Mouse (Mus musculus) MEL (cell line): ENCODE data around the gene Atp6v0a4. TPM values are rescaled to one million over a fixed set of nuclear protein-coding genes. Genes with fewer than 3 reads are reported as not detected.
A peak's percentile ranks its signal among the peaks of the same experiment; 100 is the strongest.

ENCODE experiments used
- DNase-seq: peaks from one replicate; pipeline ENCODE4 v3.0.0; 2011; ENCODE audit warnings: low read depth, low spot score
- H3K27ac ChIP-seq: 2 replicates; pipeline ENCODE4 v1.5.1; 2012; ENCODE audit warnings: low read depth, mild to moderate bottlenecking, control low read depth, low read length, moderate library complexity; ENCODE audit not compliant: control insufficient read depth
- H3K27me3 ChIP-seq, 2 experiments: fragments of 150-350 bp in 1 of 2; sonication (generic) in 1 of 2; 2 replicates each; pipeline ENCODE4 v1.6.1; 2012; ENCODE audit warnings: low read length in 2 of 2, mild to moderate bottlenecking in 2 of 2, improper control_type of control experiment in 1 of 2, moderate library complexity in 1 of 2; ENCODE audit not compliant: insufficient read depth in 2 of 2, control insufficient read depth in 1 of 2
- H3K36me3 ChIP-seq, 2 experiments: 2 replicates each; pipeline ENCODE4 v1.6.1; 2012 to 2014; ENCODE audit warnings: low read length in 2 of 2, improper control_type of control experiment in 1 of 2, inconsistent platforms in 1 of 2, mild to moderate bottlenecking in 1 of 2; ENCODE audit not compliant: insufficient read depth in 2 of 2, control insufficient read depth in 1 of 2
- H3K4me1 ChIP-seq, 2 experiments: fragments of 150-350 bp in 1 of 2; sonication (generic) in 1 of 2; 2 replicates each; pipeline ENCODE4 v1.6.1; 2012; ENCODE audit warnings: low read length in 2 of 2, improper control_type of control experiment in 1 of 2, mild to moderate bottlenecking in 1 of 2; ENCODE audit not compliant: insufficient read depth in 2 of 2, control insufficient read depth in 1 of 2
- H3K4me3 ChIP-seq, 2 experiments: fragments of 150-350 bp in 1 of 2; sonication (generic) in 1 of 2; 2 replicates each; pipeline ENCODE4 v1.5.1; 2012; ENCODE audit warnings: low read depth in 2 of 2, low read length in 2 of 2, mild to moderate bottlenecking in 2 of 2, moderate library complexity in 2 of 2, control low read depth in 1 of 2, improper control_type of control experiment in 1 of 2; ENCODE audit not compliant: control insufficient read depth in 1 of 2, insufficient read depth in 1 of 2
- H3K79me2 ChIP-seq: 2 replicates; pipeline ENCODE4 v1.6.1; 2012; ENCODE audit warnings: mild to moderate bottlenecking, low read length, moderate library complexity; ENCODE audit not compliant: control insufficient read depth, poor library complexity, insufficient read depth
- H3K9ac ChIP-seq: 2 replicates; pipeline ENCODE4 v1.6.1; 2012; ENCODE audit warnings: low read depth, mild to moderate bottlenecking, control low read depth, low read length, moderate library complexity; ENCODE audit not compliant: control insufficient read depth, poor library complexity, severe bottlenecking
- H3K9me3 ChIP-seq: fragments of 150-350 bp; sonication (generic); replicated peaks from 2 replicates; pipeline ENCODE4 v1.6.1; 2012; ENCODE audit warnings: mild to moderate bottlenecking, low read length, improper control_type of control experiment, moderate library complexity; ENCODE audit not compliant: insufficient read depth
- CHD1 ChIP-seq: IDR thresholded peaks from 2 replicates; pipeline ENCODE4 v1.6.1; 2012; ENCODE audit warnings: low read depth, mild to moderate bottlenecking, inconsistent platforms, low read length, improper control_type of control experiment
- CHD2 ChIP-seq: IDR thresholded peaks from 2 replicates; pipeline ENCODE4 v1.6.1; 2011; ENCODE audit warnings: low read length, improper control_type of control experiment
- EP300 ChIP-seq, 2 experiments: IDR thresholded peaks; 2 replicates each; pipeline ENCODE4 v1.6.1; 2011; ENCODE audit warnings: improper control_type of control experiment in 2 of 2, low read length in 2 of 2, low read depth in 1 of 2, mild to moderate bottlenecking in 1 of 2
- ETS1 ChIP-seq: IDR thresholded peaks from 2 replicates; pipeline ENCODE4 v1.6.1; 2012; ENCODE audit warnings: low read depth, mild to moderate bottlenecking, inconsistent platforms, low read length, improper control_type of control experiment, moderate library complexity
- GABPA ChIP-seq: IDR thresholded peaks from 2 replicates; pipeline ENCODE4 v1.6.1; 2012; ENCODE audit warnings: low read depth, mild to moderate bottlenecking, inconsistent platforms, low read length, improper control_type of control experiment, moderate library complexity
- GATA1 ChIP-seq: IDR thresholded peaks from 2 replicates; pipeline ENCODE4 v1.6.1; 2011; ENCODE audit warnings: low read depth, low read length, improper control_type of control experiment
- JUND ChIP-seq: IDR thresholded peaks from 2 replicates; pipeline ENCODE4 v1.6.1; 2011; ENCODE audit warnings: low read depth, mild to moderate bottlenecking, improper control_type of control experiment, low read length
- KAT2A ChIP-seq: conservative IDR thresholded peaks from 2 replicates; pipeline ENCODE4 v1.6.1; 2012; ENCODE audit warnings: low read depth, low read length, improper control_type of control experiment, inconsistent platforms
- MAX ChIP-seq: IDR thresholded peaks from 2 replicates; pipeline ENCODE4 v1.6.1; 2011; ENCODE audit warnings: low read length, improper control_type of control experiment
- MXI1 ChIP-seq: IDR thresholded peaks from 2 replicates; pipeline ENCODE4 v1.6.1; 2011; ENCODE audit warnings: mild to moderate bottlenecking, low read depth, low read length, improper control_type of control experiment
- MYC ChIP-seq: IDR thresholded peaks from 2 replicates; pipeline ENCODE4 v1.6.1; 2011; ENCODE audit warnings: low read depth, mild to moderate bottlenecking, low read length, improper control_type of control experiment, moderate library complexity
- NRF1 ChIP-seq: IDR thresholded peaks from 2 replicates; pipeline ENCODE4 v1.6.1; 2014; ENCODE audit warnings: low read depth, mild to moderate bottlenecking, inconsistent platforms, low read length, improper control_type of control experiment, moderate library complexity; ENCODE audit not compliant: poor library complexity, insufficient read depth, severe bottlenecking
- POLR2AphosphoS2 ChIP-seq: IDR thresholded peaks from 2 replicates; pipeline ENCODE4 v1.6.1; 2011; ENCODE audit warnings: low read length, improper control_type of control experiment
- RAD21 ChIP-seq: IDR thresholded peaks from 2 replicates; pipeline ENCODE4 v1.6.1; 2011; ENCODE audit warnings: mild to moderate bottlenecking, low read depth, low read length, improper control_type of control experiment
- SMC3 ChIP-seq: IDR thresholded peaks from 2 replicates; pipeline ENCODE4 v1.6.1; 2011; ENCODE audit warnings: low read depth, low read length, improper control_type of control experiment
- TAL1 ChIP-seq: IDR thresholded peaks from 2 replicates; pipeline ENCODE4 v1.6.1; 2012; ENCODE audit warnings: mild to moderate bottlenecking, inconsistent platforms, low read length, moderate library complexity, mixed read lengths
- TCF12 ChIP-seq: IDR thresholded peaks from 2 replicates; pipeline ENCODE4 v1.6.1; 2014; ENCODE audit warnings: low read depth, mild to moderate bottlenecking, inconsistent platforms, low read length, improper control_type of control experiment, moderate library complexity
- USF1 ChIP-seq: IDR thresholded peaks from 2 replicates; pipeline ENCODE4 v1.6.1; 2014; ENCODE audit warnings: low read depth, mild to moderate bottlenecking, inconsistent platforms, low read length, improper control_type of control experiment, moderate library complexity
- USF2 ChIP-seq, 2 experiments: IDR thresholded peaks; 2 replicates each; pipeline ENCODE4 v1.6.1; 2011 to 2012; ENCODE audit warnings: improper control_type of control experiment in 2 of 2, low read length in 2 of 2, borderline replicate concordance in 1 of 2, inconsistent platforms in 1 of 2, low read depth in 1 of 2, mild to moderate bottlenecking in 1 of 2; ENCODE audit not compliant: insufficient read depth in 1 of 2
- ZKSCAN1 ChIP-seq: IDR thresholded peaks from 2 replicates; pipeline ENCODE4 v1.6.1; 2012; ENCODE audit warnings: low read depth, mild to moderate bottlenecking, inconsistent platforms, low read length, improper control_type of control experiment, moderate library complexity
- ZMIZ1 ChIP-seq: IDR thresholded peaks from 2 replicates; pipeline ENCODE4 v1.6.1; 2012; ENCODE audit warnings: low read depth, mild to moderate bottlenecking, inconsistent platforms, low read length, improper control_type of control experiment, moderate library complexity
- ZNF384 ChIP-seq: IDR thresholded peaks from 2 replicates; pipeline ENCODE4 v1.6.1; 2012; ENCODE audit warnings: low read depth, mild to moderate bottlenecking, inconsistent platforms, low read length, improper control_type of control experiment
- polyA plus RNA-seq, 2 experiments: library from polyadenylated mRNA; stranded (reverse) in 1 of 2; unstranded in 1 of 2; fragments of >175 nt in 1 of 2; fragments of >200 nt in 1 of 2; gene quantifications; 2 replicates each; pipeline versions ENCODE4 v1.2.1 to v1.2.4; 2012; ENCODE audit warnings: low replicate concordance in 2 of 2, low read depth in 1 of 2; ENCODE audit not compliant: insufficient read length in 2 of 2, insufficient read depth in 1 of 2, missing spikeins in 1 of 2
- total RNA-seq: library from RNA; depleted of rRNA; stranded (reverse); fragments of 300-350 nt; gene quantifications from 2 replicates; pipeline ENCODE4 v1.2.3, GENCODE M21; 2012

Atp6v0a4 gene
- total and polyA plus RNA-seq, 3 experiments = 0.12 TPM; not detected in 2

DNA sequence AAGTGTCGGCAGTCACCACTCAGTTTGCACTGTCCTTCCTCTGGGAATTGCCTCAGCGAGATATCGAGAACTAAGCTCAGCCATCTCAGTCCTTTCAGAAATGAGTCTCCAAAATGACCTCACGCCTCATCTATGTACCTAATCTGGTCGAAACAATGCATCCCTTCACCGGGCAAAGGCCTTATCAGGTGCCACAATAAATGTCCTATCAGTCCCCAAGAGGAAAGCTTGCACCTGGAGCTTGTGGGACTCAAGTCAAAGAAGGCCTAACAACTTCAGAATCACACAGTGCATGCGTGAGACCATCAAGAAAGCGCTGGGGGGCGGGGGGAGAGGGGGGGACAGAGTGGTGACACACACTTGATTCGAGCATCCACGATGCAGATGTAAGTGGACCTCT lies 27.9 kb upstream of the Atp6v0a4 start:
- Histone ChIP-seq H3K9ac (no peak overlapping the region), H3K27me3 (no peaks in the 10 kb centered on the region)
- TF ChIP-seq TCF12 (0 out of 2 replicates have a peak, but pooled peaks have one; percentile 24), EP300 (IDR thresholded peaks at IDR 0.05; ENCODE audit: low read depth in 1 of 2, low read length in 2 of 2) (0 out of 4 replicates have a peak, but pooled peaks of 1 of the 2 experiments have one; percentile 36), USF1 (no peak)
- TF ChIP-seq, all 39 proteins: peak for 2
- H3K79me2 ChIP-seq = no peaks in the 10 kb centered on the region
- no peaks in the 10 kb centered on the region for H3K36me3 ChIP-seq
- H3K4me3 ChIP-seq = no peak overlapping the region
- no peak for DNase-seq
- no peak overlapping the region for H3K27ac ChIP-seq
- H3K4me1 ChIP-seq = peaks cover 0 to 3% of the 10 kb centered on the region in 2 experiments; a peak in 1 of 4 replicates
- H3K9me3 ChIP-seq = no peaks in the 10 kb centered on the region

GRCm38 (mm10) chr6:38149483-38149882 lies 25.1 kb upstream of the Atp6v0a4 start:
- Histone ChIP-seq H3K27me3 (no peaks in the 10 kb centered on the region), H3K9me3 (no peaks in the 10 kb centered on the region), H3K4me3 (no peak overlapping the region), H3K36me3 (no peaks in the 10 kb centered on the region), H3K9ac (no peak overlapping the region), H3K27ac (no peak overlapping the region), H3K79me2 (no peaks in the 10 kb centered on the region), H3K4me1 (peaks cover 0 to 3% of the 10 kb centered on the region in 2 experiments; a peak in 1 of 4 replicates)
- DNase-seq = no peak
- TF ChIP-seq NRF1 = no peak
- TF ChIP-seq MXI1 = no peak
- no peak for TF ChIP-seq ETS1
- no peak for TF ChIP-seq USF2 (IDR thresholded peaks at IDR 0.05; ENCODE audit: borderline replicate concordance in 1 of 2, insufficient read depth in 1 of 2, low read depth in 1 of 2, low read length in 2 of 2)
- TF ChIP-seq RAD21 = no peak
- TF ChIP-seq MAX = no peak
- TF ChIP-seq KAT2A = no peak
- no peak for TF ChIP-seq SMC3
- TF ChIP-seq GABPA = no peak

DNA sequence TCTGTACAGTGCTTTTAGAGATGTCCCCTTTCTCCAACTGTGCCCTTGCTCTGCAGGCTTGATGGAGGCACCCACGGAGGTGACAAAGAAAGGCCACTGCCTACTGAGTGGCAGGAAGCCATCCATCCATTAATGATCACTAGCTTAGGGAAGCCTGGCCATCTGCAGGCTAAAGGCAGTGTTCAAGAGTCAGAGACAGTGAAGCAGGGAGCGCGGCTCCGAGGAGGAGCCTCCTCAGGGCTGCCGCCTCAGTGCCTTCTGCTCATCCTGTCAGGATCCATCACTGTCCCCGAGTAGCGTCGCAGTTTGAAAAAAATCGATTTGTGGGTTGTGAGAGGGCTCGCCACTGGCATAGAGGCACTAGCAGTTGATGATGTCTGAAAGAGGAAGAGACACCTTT lies 24.2 kb upstream of the Atp6v0a4 start:
- Histone ChIP-seq H3K9ac (no peak overlapping the region), H3K27ac (no peak overlapping the region), H3K36me3 (no peaks in the 10 kb centered on the region), H3K27me3 (no peaks in the 10 kb centered on the region), H3K9me3 (no peaks in the 10 kb centered on the region), H3K4me3 (no peak overlapping the region), H3K4me1 (peaks cover 0 to 3% of the 10 kb centered on the region in 2 experiments; a peak in 1 of 4 replicates), H3K79me2 (no peaks in the 10 kb centered on the region)
- no peak for TF ChIP-seq CHD1
- TF ChIP-seq ZMIZ1 = no peak
- no peak for TF ChIP-seq GABPA
- TF ChIP-seq ZKSCAN1 = no peak
- no peak for TF ChIP-seq JUND
- TF ChIP-seq USF2 (IDR thresholded peaks at IDR 0.05; ENCODE audit: borderline replicate concordance in 1 of 2, insufficient read depth in 1 of 2, low read depth in 1 of 2, low read length in 2 of 2) = no peak
- TF ChIP-seq NRF1 = no peak
- no peak for TF ChIP-seq TAL1
- no peak for TF ChIP-seq GATA1
- TF ChIP-seq CHD2 = no peak
- no peak for TF ChIP-seq POLR2AphosphoS2
- TF ChIP-seq MYC = no peak
- TF ChIP-seq ETS1 = no peak
- no peak for TF ChIP-seq ZNF384
- TF ChIP-seq RAD21 = no peak
- DNase-seq = no peak
